Mouse (Mus musculus) neural tube, embryonic 12.5 days (tissue): ENCODE results near the gene Sstr3. TPM values are rescaled to one million over a fixed set of nuclear protein-coding genes. Genes with fewer than 3 reads are reported as not detected.

Experiments
- ATAC-seq: fragments of 200-750 bp; cut with Nextera tagmentation; 2 replicates; pipeline ENCODE4 v1.8.0; 2017; ENCODE audit warnings: low read depth, mild to moderate bottlenecking, moderate TSS enrichment, moderate library complexity; ENCODE audit not compliant: low FRiP score
- H3K27ac ChIP-seq: fragments of 300-500 bp; sonication (generic); 2 replicates; pipeline ENCODE4 v1.5.1; 2016
- H3K27me3 ChIP-seq: fragments of 300-500 bp; sonication (generic); replicated peaks from 2 replicates; pipeline ENCODE4 v1.6.1; 2016; ENCODE audit warnings: mild to moderate bottlenecking
- H3K36me3 ChIP-seq: fragments of 300-500 bp; sonication (generic); 2 replicates; pipeline ENCODE4 v1.6.1; 2016; ENCODE audit warnings: mild to moderate bottlenecking
- H3K4me1 ChIP-seq: fragments of 300-500 bp; sonication (generic); 2 replicates; pipeline ENCODE4 v1.6.1; 2016
- H3K4me2 ChIP-seq: fragments of 300-500 bp; sonication (generic); replicated peaks from 2 replicates; pipeline ENCODE4 v1.6.1; 2016; ENCODE audit warnings: mild to moderate bottlenecking
- H3K4me3 ChIP-seq: fragments of 300-500 bp; sonication (generic); 2 replicates; pipeline ENCODE4 v1.5.1; 2016
- H3K9ac ChIP-seq: fragments of 300-500 bp; sonication (generic); 2 replicates; pipeline ENCODE4 v1.6.1; 2016; ENCODE audit warnings: mild to moderate bottlenecking
- H3K9me3 ChIP-seq: fragments of 300-500 bp; sonication (generic); 2 replicates; pipeline ENCODE4 v1.6.1; 2016; ENCODE audit warnings: mild to moderate bottlenecking
- WGBS: fragments of 180-500 bp; shearing (Covaris S2); methylation state at CpG from one replicate; pipeline ENCODE4 v1.1.7; 2016; 5-methylcytosine and 5-hydroxymethylcytosine counted together
- polyA plus RNA-seq: library from polyadenylated mRNA; unstranded; fragments of >200 nt; fragmentation: Nextera tagmentation; extraction: Ambion mirVana; gene quantifications from 2 replicates; pipeline ENCODE4 v1.2.1, GENCODE M21; 2016

Sstr3 gene
- polyA plus RNA-seq: 0.18 and 0.24 TPM in 2 replicates

DNA sequence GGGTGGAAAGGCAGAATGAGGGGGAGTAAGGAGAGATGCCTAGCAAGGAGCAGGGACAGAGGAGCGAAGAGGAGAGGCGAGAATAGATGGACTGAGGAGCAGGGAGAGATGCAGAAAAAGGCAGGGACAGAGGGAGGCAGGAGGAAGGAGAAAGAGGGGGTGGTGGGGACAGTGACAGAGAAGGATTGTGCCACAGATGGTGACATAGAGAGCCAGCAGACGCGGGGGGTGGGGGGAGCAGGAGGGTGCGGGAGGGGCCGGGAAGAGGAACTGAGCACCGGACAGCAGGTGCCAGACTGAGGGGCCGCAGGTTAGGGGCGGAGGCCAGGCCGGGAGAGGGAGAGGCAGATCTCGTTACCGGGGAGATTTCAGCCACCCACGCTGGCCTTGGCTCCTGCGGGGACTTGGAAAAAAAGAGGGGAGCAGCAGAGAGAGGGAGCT is at the start of gene Sstr3:
TSS of gene Sstr3 (minus strand) at position 125 of the 441 bp plus-strand sequence.
- H3K9ac ChIP-seq: peak within 1 kb of the TSS; percentile 40; the same call in 1 of the 2 replicates
- peak; percentile 35; the same call in 1 of the 2 replicates for ATAC-seq
- no peaks in the 10 kb centered on the region for H3K36me3 ChIP-seq
- H3K9me3 ChIP-seq: no peaks in the 10 kb centered on the region
- H3K27ac ChIP-seq: no peak within 1 kb of the TSS
- H3K4me3 ChIP-seq: no peak within 1 kb of the TSS
- peak within 1 kb of the TSS; percentile 44 for H3K4me2 ChIP-seq
- no peaks in the 10 kb centered on the region; the same call in none of the 2 replicates for H3K27me3 ChIP-seq
- H3K4me1 ChIP-seq: peaks cover 20% of the 10 kb centered on the region
- 15% methylated on average over 14 of the region's 14 CpGs for WGBS

DNA sequence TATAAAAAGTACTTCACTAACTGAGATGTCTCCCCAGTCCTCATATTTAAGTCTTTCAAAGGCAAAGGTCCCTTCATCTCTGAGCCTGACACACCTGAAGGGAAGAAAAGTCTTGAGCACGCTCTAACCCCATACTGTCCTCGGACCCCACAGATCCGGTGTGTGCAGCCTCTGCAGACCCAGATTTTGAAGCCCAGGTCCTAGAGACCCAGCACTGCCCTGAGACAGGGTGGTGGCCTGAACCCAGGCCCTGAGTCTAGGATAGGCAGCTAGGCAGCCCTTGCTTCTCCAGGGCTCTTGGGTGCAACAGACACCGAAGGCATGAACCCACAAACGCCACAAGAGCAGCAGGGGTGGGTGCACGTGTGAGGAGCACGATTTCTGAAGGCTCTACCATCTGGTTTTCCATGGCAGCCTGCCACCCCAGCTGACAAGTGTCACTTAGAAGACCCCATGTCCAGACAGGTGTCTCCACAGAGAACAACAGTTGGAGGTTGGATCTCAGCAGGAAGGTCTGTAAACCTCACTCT is 49.5 kb upstream of the Sstr3 start:
- Histone ChIP-seq H3K4me3 (no peak overlapping the region), H3K4me1 (no peaks in the 10 kb centered on the region), H3K9ac (no peak overlapping the region), H3K4me2 (no peak overlapping the region), H3K27me3 (no peaks in the 10 kb centered on the region), H3K36me3 (no peaks in the 10 kb centered on the region), H3K9me3 (no peaks in the 10 kb centered on the region), H3K27ac (no peak overlapping the region)
- 91% methylated on average over 7 of the region's 7 CpGs for WGBS
- no peak for ATAC-seq

GRCm38 (mm10) chr15:78592452-78592968 is 48.0 kb upstream of the Sstr3 start:
- Histone ChIP-seq H3K4me2 (no peak overlapping the region), H3K9me3 (no peaks in the 10 kb centered on the region), H3K4me3 (no peak overlapping the region), H3K36me3 (no peaks in the 10 kb centered on the region), H3K27me3 (no peaks in the 10 kb centered on the region), H3K9ac (no peak overlapping the region), H3K4me1 (no peaks in the 10 kb centered on the region), H3K27ac (no peak overlapping the region)
- WGBS: 81% methylated on average over 14 of the region's 14 CpGs
- ATAC-seq: no peak

- no peak overlapping the region for H3K4me3 ChIP-seq
- no peaks in the 10 kb centered on the region for H3K36me3 ChIP-seq
- H3K4me1 ChIP-seq: no peaks in the 10 kb centered on the region
- ATAC-seq: no peak
- H3K27me3 ChIP-seq: no peaks in the 10 kb centered on the region
- 62% methylated on average over 15 of the region's 15 CpGs for WGBS
- no peak overlapping the region for H3K27ac ChIP-seq
- no peak overlapping the region for H3K9ac ChIP-seq
- no peak overlapping the region for H3K4me2 ChIP-seq
- no peaks in the 10 kb centered on the region for H3K9me3 ChIP-seq
These were observed 47.4 kb upstream of the Sstr3 start for GRCm38 (mm10) chr15:78591680-78592451.

DNA sequence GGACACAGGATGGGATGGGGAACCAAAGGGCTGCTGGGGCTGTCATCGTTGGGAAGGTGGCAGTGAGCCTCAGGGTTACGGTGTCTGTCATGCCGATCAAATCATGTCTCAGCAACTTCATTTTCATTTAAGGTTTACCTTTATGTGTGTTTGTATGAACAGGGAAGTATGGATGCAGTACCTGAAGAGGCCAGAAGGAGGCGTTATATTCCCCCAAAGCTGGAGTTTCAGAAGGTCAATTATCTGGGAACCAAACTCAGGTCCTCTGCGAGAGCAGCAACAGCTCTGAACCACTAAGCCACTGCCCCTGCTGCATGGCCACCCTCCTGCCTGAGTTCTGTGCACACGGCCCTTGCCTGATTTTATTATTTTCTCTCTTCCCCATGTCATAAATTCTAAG is 46.3 kb upstream of the Sstr3 start:
- no peak overlapping the region for H3K9ac ChIP-seq
- no peaks in the 10 kb centered on the region for H3K4me1 ChIP-seq
- peaks cover 3% of the 10 kb centered on the region; the same call in 1 of the 2 replicates for H3K9me3 ChIP-seq
- 79% methylated on average over 6 of the region's 6 CpGs for WGBS
- no peak for ATAC-seq
- no peak overlapping the region for H3K4me2 ChIP-seq
- no peaks in the 10 kb centered on the region for H3K27me3 ChIP-seq
- no peak overlapping the region for H3K4me3 ChIP-seq
- no peaks in the 10 kb centered on the region for H3K36me3 ChIP-seq
- no peak overlapping the region for H3K27ac ChIP-seq

GRCm38 (mm10) chr15:78589936-78590335 is 45.5 kb upstream of the Sstr3 start:
- no peaks in the 10 kb centered on the region for H3K27me3 ChIP-seq
- H3K27ac ChIP-seq: no peak overlapping the region
- H3K4me2 ChIP-seq: no peak overlapping the region
- H3K4me3 ChIP-seq: no peak overlapping the region
- H3K9me3 ChIP-seq: peaks cover 3% of the 10 kb centered on the region; the same call in 1 of the 2 replicates
- H3K9ac ChIP-seq: no peak overlapping the region
- 82% methylated on average over 6 of the region's 6 CpGs for whole genome bisulfite sequencing
- H3K4me1 ChIP-seq: no peaks in the 10 kb centered on the region
- ATAC-seq: no peak
- no peaks in the 10 kb centered on the region for H3K36me3 ChIP-seq

- ATAC-seq: no peak
- no peak overlapping the region for H3K9ac ChIP-seq
- no peaks in the 10 kb centered on the region for H3K27me3 ChIP-seq
- H3K4me2 ChIP-seq: no peak overlapping the region
- no peak overlapping the region for H3K27ac ChIP-seq
- H3K4me3 ChIP-seq: no peak overlapping the region
- H3K36me3 ChIP-seq: no peaks in the 10 kb centered on the region
- WGBS: 86% methylated on average over 4 of the region's 4 CpGs
- H3K9me3 ChIP-seq: peaks cover 8% of the 10 kb centered on the region; the same call in 1 of the 2 replicates
- no peaks in the 10 kb centered on the region for H3K4me1 ChIP-seq
These were observed 44.4 kb upstream of the Sstr3 start for GRCm38 (mm10) chr15:78588900-78589299.

GRCm38 (mm10) chr15:78588049-78588448 is 43.6 kb upstream of the Sstr3 start:
- no peak overlapping the region for H3K4me2 ChIP-seq
- no peak overlapping the region for H3K4me3 ChIP-seq
- no peaks in the 10 kb centered on the region for H3K4me1 ChIP-seq
- H3K9ac ChIP-seq: no peak overlapping the region
- no peak overlapping the region for H3K27ac ChIP-seq
- ATAC-seq: no peak
- 88% methylated on average over 4 of the region's 4 CpGs for WGBS
- no peaks in the 10 kb centered on the region for H3K27me3 ChIP-seq
- peaks cover 8% of the 10 kb centered on the region; the same call in 1 of the 2 replicates for H3K9me3 ChIP-seq
- H3K36me3 ChIP-seq: no peaks in the 10 kb centered on the region

DNA sequence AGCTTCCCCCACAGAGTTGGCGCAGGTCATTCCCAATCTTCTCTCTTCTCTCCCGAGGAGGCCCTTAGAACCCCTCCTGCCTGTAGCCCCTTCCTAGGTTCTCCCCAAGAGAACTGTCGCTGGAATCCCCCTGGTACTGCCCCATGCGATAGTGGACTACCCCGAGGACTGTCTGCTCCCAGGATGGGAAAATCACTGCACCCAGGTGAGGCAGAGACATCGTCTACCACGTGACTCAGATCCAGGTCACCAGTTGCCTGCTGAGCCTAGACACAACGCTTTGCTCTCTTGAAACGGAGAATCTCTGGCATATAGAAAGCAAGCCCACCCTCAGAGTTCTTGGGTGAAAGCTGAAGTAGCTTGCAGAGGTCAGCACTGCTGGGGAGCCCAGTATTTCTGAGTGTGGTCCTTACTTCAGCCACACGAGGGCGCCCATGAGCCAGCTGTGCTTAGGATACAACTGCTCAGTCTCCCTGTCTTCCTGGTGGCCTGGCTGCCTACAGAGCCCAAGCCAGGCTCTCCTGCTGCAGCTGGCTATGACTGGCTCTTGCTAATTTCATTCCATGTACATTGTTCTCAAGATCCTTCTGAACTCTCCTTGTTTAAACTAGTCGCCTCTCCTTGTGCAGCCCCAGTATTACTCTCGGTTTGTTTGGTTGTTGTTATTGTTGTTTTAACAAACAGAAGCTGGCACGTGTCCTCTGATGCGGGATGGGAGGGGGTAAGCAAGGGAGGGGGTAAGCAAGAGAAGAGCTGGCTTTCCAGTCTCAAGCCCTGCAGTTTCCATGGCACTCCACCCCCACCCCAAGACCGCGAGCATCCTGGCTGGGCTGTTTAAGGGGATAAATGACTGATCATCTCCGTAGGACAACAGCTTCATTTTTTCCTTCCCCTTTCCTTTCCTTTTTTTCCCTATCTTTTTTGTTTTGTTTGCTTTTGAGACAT is 42.8 kb upstream of the Sstr3 start:
- no peak overlapping the region for H3K4me2 ChIP-seq
- no peaks in the 10 kb centered on the region for H3K36me3 ChIP-seq
- WGBS: 57% methylated on average over 18 of the region's 18 CpGs
- no peak overlapping the region for H3K4me3 ChIP-seq
- H3K9ac ChIP-seq: no peak overlapping the region
- ATAC-seq: peak; percentile 79
- peaks cover 8% of the 10 kb centered on the region; the same call in 1 of the 2 replicates for H3K9me3 ChIP-seq
- no peaks in the 10 kb centered on the region for H3K4me1 ChIP-seq
- H3K27me3 ChIP-seq: no peaks in the 10 kb centered on the region
- no peak overlapping the region for H3K27ac ChIP-seq

GRCm38 (mm10) chr15:78585404-78585803 is 40.9 kb upstream of the Sstr3 start:
- H3K9ac ChIP-seq: no peak overlapping the region
- WGBS: 89% methylated on average over 7 of the region's 7 CpGs
- no peak overlapping the region for H3K4me3 ChIP-seq
- peaks cover 15% of the 10 kb centered on the region for H3K4me1 ChIP-seq
- no peak overlapping the region for H3K4me2 ChIP-seq
- H3K27me3 ChIP-seq: no peaks in the 10 kb centered on the region
- H3K27ac ChIP-seq: no peak overlapping the region
- ATAC-seq: no peak
- H3K9me3 ChIP-seq: peaks cover 8% of the 10 kb centered on the region; the same call in 1 of the 2 replicates
- no peaks in the 10 kb centered on the region for H3K36me3 ChIP-seq

- no peak for ATAC-seq
- H3K27me3 ChIP-seq: no peaks in the 10 kb centered on the region
- H3K4me3 ChIP-seq: no peak overlapping the region
- no peak overlapping the region for H3K27ac ChIP-seq
- peaks cover 26% of the 10 kb centered on the region for H3K4me1 ChIP-seq
- no peak overlapping the region for H3K9ac ChIP-seq
- peaks cover 8% of the 10 kb centered on the region; the same call in 1 of the 2 replicates for H3K9me3 ChIP-seq
- H3K4me2 ChIP-seq: no peak overlapping the region
- WGBS: 20% methylated on average over 11 of the region's 11 CpGs
- H3K36me3 ChIP-seq: no peaks in the 10 kb centered on the region
These were observed 38.9 kb upstream of the Sstr3 start for GRCm38 (mm10) chr15:78583352-78583751.
